Mouse (Mus musculus): ENCODE measurements around the gene Dmrt3. TPM values are rescaled to one million over a fixed set of nuclear protein-coding genes. Genes with fewer than 3 reads are reported as not detected.

Gene Dmrt3
- total RNA-seq, 2 experiments from 2014 or later, result 0.54 to 0.63 TPM

GRCm38 (mm10) chr19:25622291-25623251 lies 12.5 kb downstream of the Dmrt3 start:
- peak in 1 of 2 experiments; percentile 61 for DNase-seq (ENCODE audit: low spot score in 2 of 2)

GRCm38 (mm10) chr19:25628490-25628889 lies 18.4 kb downstream of the Dmrt3 start:
- DNase-seq (ENCODE audit: low spot score in 2 of 2), result peak; percentile 28 to 67

GRCm38 (mm10) chr19:25635119-25635518 lies 25.0 kb downstream of the Dmrt3 start:
- no peak for DNase-seq (ENCODE audit: low spot score in 2 of 2)

GRCm38 (mm10) chr19:25635622-25636244 lies 25.6 kb downstream of the Dmrt3 start:
- DNase-seq (ENCODE audit: low spot score in 2 of 2), result peak; percentile 33 to 74

GRCm38 (mm10) chr19:25638766-25639361 lies 28.8 kb downstream of the Dmrt3 start:
- DNase-seq (ENCODE audit: low spot score in 2 of 2), result no peak

- no peak for DNase-seq (ENCODE audit: low spot score in 2 of 2)
Measured at GRCm38 (mm10) chr19:25641786-25642185, 31.7 kb downstream of the Dmrt3 start.

GRCm38 (mm10) chr19:25647136-25647535 lies 37.0 kb downstream of the Dmrt3 start:
- DNase-seq (ENCODE audit: low spot score in 2 of 2), result no peak

- no peak for DNase-seq (ENCODE audit: low spot score in 2 of 2)
Measured at GRCm38 (mm10) chr19:25648701-25649100, 38.6 kb downstream of the Dmrt3 start.

GRCm38 (mm10) chr19:25650474-25650873 lies 40.4 kb downstream of the Dmrt3 start:
- DNase-seq (ENCODE audit: low spot score in 2 of 2), result no peak

GRCm38 (mm10) chr19:25652560-25652959 lies 42.5 kb downstream of the Dmrt3 start:
- no peak for DNase-seq (ENCODE audit: low spot score in 2 of 2)

- DNase-seq (ENCODE audit: low spot score in 2 of 2), result no peak
Measured at GRCm38 (mm10) chr19:25654034-25654749, 44.1 kb downstream of the Dmrt3 start.

GRCm38 (mm10) chr19:25665486-25666339 lies 55.6 kb downstream of the Dmrt3 start:
- no peak for DNase-seq (ENCODE audit: low spot score in 2 of 2)

GRCm38 (mm10) chr19:25667836-25668235 lies 57.7 kb downstream of the Dmrt3 start:
- DNase-seq (ENCODE audit: low spot score in 2 of 2), result no peak

GRCm38 (mm10) chr19:25669593-25670248 lies 59.6 kb downstream of the Dmrt3 start:
- no peak for DNase-seq (ENCODE audit: low spot score in 2 of 2)

- DNase-seq (ENCODE audit: low spot score in 2 of 2), result no peak
Measured at GRCm38 (mm10) chr19:25670571-25671285, 60.6 kb downstream of the Dmrt3 start.

GRCm38 (mm10) chr19:25671681-25672080 lies 61.6 kb downstream of the Dmrt3 start:
- DNase-seq (ENCODE audit: low spot score in 2 of 2), result no peak

GRCm38 (mm10) chr19:25672101-25672950 lies 62.2 kb downstream of the Dmrt3 start, which contains the start of gene Dmrt2:
Gene Dmrt2 (plus strand): TSS chr19:25672411.
- peak in 1 of 2 experiments; percentile 28 for DNase-seq (ENCODE audit: low spot score in 2 of 2)

All from layer of hippocampus, adult 18-20 months (tissue).